Mouse (Mus musculus) embryo, embryonic 10 days (tissue): ENCODE results near the gene Ano1.

Source experiments
- DNase-seq: peaks from one replicate; pipeline ENCODE4 v3.0.0-alpha.2; 2015; ENCODE audit warnings: low spot score

Gene Ano1

DNA sequence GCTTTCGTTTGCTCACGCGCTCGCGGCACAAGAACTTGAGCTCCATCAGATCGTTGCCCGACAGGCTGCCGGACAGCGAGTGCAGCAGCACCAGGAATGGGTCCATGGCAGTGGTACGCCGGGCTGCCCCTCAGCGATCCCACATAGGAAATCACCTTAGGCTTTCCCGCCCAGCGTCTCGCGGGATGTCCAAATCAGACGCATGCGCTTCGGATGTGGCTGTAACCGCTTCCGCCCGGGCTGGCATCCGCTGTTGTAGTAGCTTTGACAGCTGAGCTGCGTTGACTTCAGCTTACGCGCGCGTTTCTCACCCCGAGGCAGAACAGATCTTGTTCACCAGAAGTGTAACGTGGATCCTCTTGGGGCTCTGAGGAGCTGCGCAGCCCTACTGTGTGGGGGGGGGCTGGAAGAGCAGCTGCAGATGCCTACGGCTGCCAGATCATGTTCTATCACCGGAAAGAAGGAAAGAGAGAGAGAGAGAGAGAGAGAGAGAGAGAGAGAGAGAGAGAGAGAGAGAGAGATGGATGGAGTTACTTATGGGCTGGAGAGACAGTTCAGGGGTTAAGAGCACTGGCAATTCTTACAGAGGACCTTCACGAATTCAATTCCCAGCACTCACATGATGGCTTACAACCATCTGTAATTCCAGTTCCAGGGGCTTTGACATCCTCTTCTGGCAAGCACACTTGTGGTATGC is 169.3 kb downstream of the Ano1 start, which contains the start of gene Fadd:
Fadd (minus strand) TSS at position 180 of the 697 bp plus-strand sequence.
- peak; percentile 97 for DNase-seq

- DNase-seq, result peak; percentile 92
Observed at GRCm38 (mm10) chr7:144581559-144582283, 170.1 kb downstream of the Ano1 start.

- DNase-seq, result no peak
Observed at GRCm38 (mm10) chr7:144577876-144578275, 173.9 kb downstream of the Ano1 start.

GRCm38 (mm10) chr7:144572234-144572633 is 179.5 kb downstream of the Ano1 start:
- DNase-seq, result no peak

DNA sequence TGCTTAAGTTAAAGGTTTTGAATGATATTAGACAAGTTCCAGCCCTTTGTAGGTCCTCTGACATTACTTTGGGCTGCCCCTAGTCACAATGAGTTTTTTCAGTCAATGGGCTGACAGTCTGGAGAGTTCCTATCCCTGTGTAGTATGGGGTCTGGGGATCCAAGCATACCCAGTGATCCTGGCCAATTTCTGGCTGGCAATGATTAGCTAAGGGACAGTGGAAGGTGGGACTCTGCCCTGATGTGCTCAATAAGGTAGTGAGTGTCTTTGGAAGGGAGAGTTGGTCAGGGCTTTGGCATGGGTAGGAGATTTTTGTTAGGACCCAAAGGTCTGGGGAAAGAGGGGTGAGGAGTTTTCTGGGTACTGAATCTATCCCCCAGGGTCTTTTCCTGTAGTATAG is 180.2 kb downstream of the Ano1 start:
- no peak for DNase-seq

DNA sequence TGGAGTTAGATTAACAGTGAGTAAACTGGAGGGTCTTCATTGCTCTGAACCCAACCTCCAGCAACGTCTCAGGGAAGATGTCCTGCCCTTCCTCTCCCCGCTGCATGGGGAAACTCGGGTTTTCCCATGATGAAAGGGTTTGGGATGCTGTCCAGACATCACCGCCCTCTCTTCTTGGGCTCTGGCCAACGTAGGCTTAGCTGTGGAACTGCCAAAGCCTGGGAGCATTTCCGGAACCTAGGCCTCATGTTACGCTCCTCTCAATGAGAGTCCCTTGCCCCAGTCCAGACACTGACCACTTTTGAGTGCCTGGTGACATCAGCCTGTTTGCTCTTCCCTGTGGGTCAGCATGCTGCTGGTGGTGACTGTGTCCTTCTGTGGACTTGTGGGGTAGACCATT is 182.3 kb downstream of the Ano1 start:
- DNase-seq, result no peak

- no peak for DNase-seq
Observed at GRCm38 (mm10) chr7:144568091-144568490, 183.7 kb downstream of the Ano1 start.

DNA sequence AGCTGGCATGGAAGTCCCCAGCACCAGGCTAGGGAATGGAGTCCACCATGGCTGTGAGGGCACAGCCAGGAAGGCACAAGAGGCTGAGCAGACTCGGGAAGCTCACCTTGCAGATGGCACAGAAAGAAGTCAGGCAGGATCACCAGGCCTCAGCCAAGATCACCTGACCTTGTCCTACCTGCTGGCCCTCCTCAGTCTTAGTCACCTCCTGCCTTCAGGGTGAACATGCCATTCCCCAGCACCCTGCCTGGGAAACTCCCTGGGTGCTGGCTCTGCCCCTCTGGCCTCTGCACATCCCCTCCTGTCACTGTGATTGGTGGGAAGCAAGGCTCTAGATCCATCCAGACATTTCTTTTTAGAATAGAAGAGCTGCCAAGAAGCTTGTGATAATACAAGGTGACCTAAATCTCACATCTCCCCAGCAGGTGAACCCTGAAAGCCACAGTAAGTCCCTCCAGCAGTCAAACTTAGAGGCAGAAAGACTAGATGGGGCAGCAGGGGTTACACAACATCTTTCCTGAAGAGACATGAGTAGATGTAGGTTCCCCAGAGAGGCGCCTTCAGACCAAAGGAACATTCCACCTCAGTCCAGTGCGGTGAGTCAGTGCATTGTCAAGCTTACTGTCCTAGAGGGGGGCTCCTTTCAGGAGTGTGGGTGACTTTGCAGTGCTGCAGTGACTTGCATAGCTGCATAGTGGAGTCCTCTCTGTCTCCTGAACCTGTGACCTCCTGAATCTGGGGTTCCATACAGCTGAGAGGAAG is 184.7 kb downstream of the Ano1 start:
- no peak for DNase-seq

DNA sequence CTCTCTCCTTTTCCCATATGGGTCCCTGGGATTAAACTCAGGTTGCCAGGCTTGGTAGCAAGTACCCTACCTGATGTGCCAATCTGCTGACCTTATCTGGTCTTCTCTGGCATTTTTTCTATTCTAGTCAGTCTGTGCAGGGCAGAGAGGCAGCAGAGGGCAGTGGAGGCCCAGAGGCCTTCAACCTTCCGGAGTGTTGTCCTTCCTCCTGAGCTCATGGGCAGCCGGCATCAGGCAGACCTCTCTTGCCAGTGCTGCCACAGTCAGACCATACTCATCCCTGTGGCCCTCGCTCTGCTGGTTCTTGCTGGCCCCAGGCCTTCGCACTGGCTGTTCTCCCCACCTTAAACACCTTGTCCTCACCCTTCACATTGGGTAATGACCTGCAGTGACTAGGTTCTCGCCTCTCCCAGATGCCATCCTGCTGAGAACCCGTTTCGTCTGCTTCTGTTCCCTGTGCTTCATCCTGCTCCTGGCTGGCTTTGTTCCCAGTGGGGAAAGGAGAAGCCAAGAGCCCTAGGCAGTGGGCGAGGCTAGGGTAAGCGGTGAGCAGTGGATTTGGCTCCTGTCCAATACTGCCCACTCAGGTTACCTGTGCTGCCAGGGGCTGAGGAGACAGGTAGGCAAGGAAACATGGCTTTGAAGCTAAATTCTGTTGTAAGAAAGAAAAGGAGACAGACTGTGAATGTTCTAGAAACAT is 188.2 kb downstream of the Ano1 start:
- no peak for DNase-seq

DNA sequence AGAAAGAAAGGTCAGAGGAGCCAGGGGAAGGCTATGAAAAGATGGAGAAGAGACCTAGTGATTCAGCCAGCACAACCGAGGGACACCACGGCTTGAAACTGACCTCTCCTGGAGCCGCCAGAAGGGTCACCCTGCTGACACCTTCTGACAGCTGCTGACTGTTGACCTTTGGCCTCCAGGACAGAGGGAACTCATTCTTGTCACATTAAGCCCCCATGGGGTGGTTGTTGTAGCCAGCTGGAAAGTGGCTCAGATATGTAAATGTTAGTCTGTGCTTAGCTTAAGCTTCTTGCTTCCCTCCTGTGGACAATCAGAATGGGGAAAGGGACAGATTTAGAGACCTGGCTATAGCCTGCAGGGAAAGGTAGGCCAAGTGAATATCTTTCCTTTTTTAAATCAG is 189.8 kb downstream of the Ano1 start:
- DNase-seq, result peak; percentile 84

- DNase-seq, result no peak
Observed at GRCm38 (mm10) chr7:144560594-144560993, 191.2 kb downstream of the Ano1 start.

DNA sequence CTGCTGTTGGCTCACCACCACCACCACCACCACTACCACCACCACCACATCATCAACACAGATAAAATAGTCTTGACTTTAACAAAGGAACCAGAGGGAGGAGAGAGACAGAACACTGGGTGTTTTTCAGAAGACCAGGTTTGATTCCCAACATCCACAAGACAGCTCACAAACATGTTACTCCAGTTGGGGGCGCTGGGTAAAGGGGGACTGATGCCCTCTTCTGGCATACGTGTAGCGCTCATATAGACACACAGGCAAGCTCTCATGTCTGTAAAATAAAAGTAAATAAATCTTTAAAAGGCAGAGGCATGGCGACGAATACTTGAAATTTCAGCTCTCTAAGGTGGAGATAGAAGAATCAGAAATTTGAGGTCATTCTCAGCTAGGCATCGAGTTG is 193.2 kb downstream of the Ano1 start:
- no peak for DNase-seq

DNA sequence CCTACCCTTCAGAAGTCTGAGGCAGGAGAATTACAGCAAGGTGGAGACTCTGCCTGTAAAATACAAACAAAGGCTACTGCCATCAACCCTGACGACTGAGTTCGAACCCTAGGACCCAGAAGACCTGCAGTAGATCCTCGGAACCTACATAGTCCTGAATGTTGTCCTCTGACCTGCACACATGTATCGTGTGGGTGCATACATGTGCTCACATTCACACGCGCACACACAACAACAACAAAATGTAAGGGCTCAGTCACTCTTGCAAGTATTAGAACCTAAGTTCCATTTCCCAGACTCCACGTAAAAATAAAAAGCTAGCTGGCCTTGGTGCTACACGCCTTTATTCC is 197.7 kb downstream of the Ano1 start:
- DNase-seq, result no peak

DNA sequence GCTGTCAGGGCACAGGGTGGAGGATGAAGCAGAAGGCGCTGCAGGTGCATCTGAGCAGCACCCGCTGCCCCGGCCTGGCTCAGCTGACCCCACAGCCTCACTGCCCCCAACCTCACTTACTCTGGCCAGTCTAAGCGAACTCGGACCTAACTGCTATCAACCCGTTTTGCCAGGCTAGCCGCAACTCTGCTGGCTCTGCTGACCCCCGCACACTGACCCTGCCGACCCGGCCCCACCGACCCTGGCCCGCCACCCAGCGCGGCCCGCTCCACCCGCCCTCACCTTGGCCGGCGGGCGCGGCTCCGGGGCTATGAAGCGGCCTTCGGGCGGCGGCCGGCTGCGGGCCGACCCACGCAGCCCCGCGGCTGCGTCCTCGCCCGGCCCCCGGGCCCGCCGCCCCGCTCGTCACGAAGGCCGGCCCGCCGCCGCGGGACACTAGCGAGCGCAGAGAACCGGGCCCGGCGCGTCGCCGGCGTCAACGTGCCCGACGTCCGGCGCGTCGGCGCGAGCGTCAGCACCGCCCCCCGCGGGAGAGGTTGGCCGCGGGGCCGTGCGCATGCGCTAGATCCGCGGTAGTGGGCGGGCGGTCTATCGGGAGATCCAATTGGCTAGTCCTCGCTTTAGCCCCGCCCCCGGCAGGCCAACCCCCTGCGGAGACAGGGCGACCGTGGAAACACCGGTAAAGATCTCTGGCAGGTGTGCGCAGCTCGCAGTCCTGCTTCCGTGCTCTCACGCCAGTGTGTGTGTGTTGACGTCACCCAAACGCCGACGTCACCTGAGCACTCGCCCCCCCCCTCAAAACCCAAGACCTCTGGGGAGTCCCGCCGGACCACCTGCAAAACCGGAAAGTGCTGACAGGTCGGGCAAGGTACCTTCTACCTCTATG is 198.3 kb downstream of the Ano1 start, which contains the start of gene Ppfia1:
Ppfia1 (minus strand) TSS at position 493 of the 886 bp plus-strand sequence.
- DNase-seq, result peak; percentile 97

- DNase-seq, result no peak
Observed at GRCm38 (mm10) chr7:144552274-144552673, 199.5 kb downstream of the Ano1 start.

DNA sequence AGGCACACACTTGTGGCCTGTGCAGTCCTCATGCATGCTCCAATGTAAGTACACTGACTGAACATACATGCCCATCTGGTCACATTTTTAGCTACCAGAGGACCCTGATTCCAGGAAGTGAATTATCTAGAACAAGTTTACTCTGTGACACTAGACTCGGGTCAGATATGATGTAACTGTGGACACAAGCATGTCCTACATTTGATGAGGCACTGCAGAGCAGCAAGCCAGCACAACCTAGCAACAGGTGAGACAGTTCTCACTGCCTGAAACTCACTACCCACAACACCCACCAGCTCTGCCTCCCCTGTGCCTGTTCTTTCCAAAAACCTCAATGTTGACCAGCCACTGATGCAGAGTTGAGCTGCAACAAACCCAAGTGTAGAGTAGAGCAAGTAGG is 201.0 kb downstream of the Ano1 start:
- DNase-seq, result no peak

- DNase-seq, result no peak
Observed at GRCm38 (mm10) chr7:144549904-144550566, 201.7 kb downstream of the Ano1 start.

DNA sequence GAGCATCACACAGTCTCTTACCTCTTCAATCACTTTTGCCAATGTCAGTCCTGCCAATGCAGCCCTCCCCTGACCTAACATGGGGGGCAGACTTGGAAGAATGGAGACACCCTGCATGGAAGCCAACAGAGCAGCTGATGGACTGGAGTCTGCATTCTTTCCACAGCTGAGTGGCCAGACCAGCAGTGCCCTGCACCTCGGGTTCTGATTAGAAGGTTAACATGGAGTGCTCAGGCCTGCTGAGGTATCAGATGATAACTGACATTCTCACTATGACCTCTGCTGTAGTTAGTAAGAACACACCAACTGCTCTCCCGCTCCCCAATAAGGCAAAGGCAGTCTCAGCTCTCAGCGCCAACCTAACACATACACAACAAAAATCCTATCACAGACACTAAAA is 206.5 kb downstream of the Ano1 start:
- DNase-seq, result no peak

DNA sequence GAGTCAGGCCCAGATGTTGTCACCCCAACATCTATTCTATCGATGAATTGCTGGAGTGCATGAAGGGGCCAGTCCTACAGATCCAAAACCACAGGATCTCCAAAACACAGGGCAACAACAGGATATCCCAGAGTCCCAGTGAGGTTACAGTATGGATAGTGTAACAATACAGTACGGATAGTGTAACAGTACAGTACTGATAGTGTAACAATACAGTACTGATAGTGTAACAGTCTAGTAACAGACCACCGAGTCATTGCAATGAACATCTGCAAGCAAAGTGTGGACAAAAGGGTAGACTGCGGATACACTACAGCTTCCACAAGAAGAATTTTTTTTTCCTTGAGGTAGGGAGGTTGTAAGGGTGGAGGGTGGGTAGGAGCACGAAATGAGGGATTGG is 210.4 kb downstream of the Ano1 start:
- no peak for DNase-seq

DNA sequence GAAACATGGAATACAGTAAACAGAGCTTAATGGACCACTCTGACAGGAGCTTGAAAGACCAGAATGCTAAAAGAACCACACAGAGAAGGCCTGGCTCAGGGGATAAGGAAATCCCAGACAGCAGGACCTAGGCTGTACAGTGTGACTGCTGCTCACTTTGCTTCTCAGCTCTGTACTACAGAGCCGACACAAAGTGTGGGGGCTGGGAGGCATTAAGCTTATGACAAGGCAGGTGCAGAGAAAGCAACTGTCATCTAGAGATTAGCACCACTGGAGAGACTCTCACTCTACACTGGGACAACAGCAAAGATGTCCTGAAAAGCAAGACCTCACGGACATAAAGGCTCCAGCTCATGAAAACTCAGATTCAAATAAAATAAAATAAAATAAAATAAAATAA is 212.6 kb downstream of the Ano1 start:
- DNase-seq, result no peak
